Mouse (Mus musculus) heart, postnatal 0 days (tissue): ENCODE data around the gene Slc25a39. TPM values are rescaled to one million over a fixed set of nuclear protein-coding genes. Genes with fewer than 3 reads are reported as not detected.
A peak's percentile ranks its signal among the peaks of the same experiment; 100 is the strongest.

Experiments
- ATAC-seq: fragments of 200-750 bp; cut with Nextera tagmentation; 2 replicates; pipeline ENCODE4 v1.8.0; 2017; ENCODE audit warnings: low read depth, moderate number of reproducible peaks, moderate library complexity; ENCODE audit not compliant: insufficient read depth
- DNase-seq: peaks from one replicate; pipeline ENCODE4 v3.0.0-alpha.2; 2016; ENCODE audit warnings: low spot score
- H3K27ac ChIP-seq: fragments of 300-500 bp; sonication (generic); 2 replicates; pipeline ENCODE4 v1.5.1; 2014; ENCODE audit warnings: low read depth, mild to moderate bottlenecking
- H3K27me3 ChIP-seq: fragments of 300-500 bp; sonication (generic); 2 replicates; pipeline ENCODE4 v1.6.1; 2014; ENCODE audit warnings: low read length, mixed read lengths; ENCODE audit not compliant: control insufficient read depth, insufficient read depth
- H3K36me3 ChIP-seq: fragments of 300-500 bp; sonication (generic); replicated peaks from 2 replicates; pipeline ENCODE4 v1.6.1; 2014; ENCODE audit warnings: low read length, mixed read lengths; ENCODE audit not compliant: control insufficient read depth, insufficient read depth
- H3K4me1 ChIP-seq: fragments of 300-500 bp; sonication (generic); 2 replicates; pipeline ENCODE4 v1.6.1; 2014; ENCODE audit warnings: antibody characterized with exemption; ENCODE audit not compliant: control insufficient read depth, insufficient read depth
- H3K4me2 ChIP-seq: fragments of 300-500 bp; sonication (generic); 2 replicates; pipeline ENCODE4 v1.6.1; 2014; ENCODE audit warnings: low read depth, mild to moderate bottlenecking, low read length, moderate library complexity
- H3K4me3 ChIP-seq: fragments of 300-500 bp; sonication (generic); 2 replicates; pipeline ENCODE4 v1.5.1; 2014; ENCODE audit warnings: low read depth, low read length
- H3K9ac ChIP-seq: fragments of 300-500 bp; sonication (generic); replicated peaks from 2 replicates; pipeline ENCODE4 v1.6.1; 2014; ENCODE audit warnings: low read depth, low read length, mixed read lengths
- H3K9me3 ChIP-seq: fragments of 300-500 bp; sonication (generic); replicated peaks from 2 replicates; pipeline ENCODE4 v1.6.1; 2016; ENCODE audit warnings: low read length; ENCODE audit not compliant: control insufficient read depth
- CTCF ChIP-seq: IDR thresholded peaks from 2 replicates; pipeline ENCODE4 v1.5.1; 2016; ENCODE audit warnings: antibody characterized with exemption, control low read depth, low read depth
- EP300 ChIP-seq: IDR thresholded peaks from 2 replicates; pipeline ENCODE4 v1.6.1; 2016; ENCODE audit warnings: antibody characterized with exemption, low read depth
- WGBS: fragments of 180-500 bp; shearing (Covaris S2); extraction: QIAGEN DNeasy Blood & Tissue Kit; methylation state at CpG from one replicate; pipeline ENCODE4 v1.1.7; 2014; 5-methylcytosine and 5-hydroxymethylcytosine counted together
- polyA plus RNA-seq: library from polyadenylated mRNA; unstranded; fragments of >200 nt; fragmentation: Nextera tagmentation; extraction: Ambion mirVana; gene quantifications from 2 replicates; pipeline ENCODE4 v1.2.1, GENCODE M21; 2015
- total RNA-seq: library from RNA; depleted of rRNA; stranded (reverse); fragments of >200 nt; gene quantifications from 2 replicates; pipeline ENCODE4 v1.2.3, GENCODE M21; 2014; ENCODE audit warnings: low replicate concordance

Slc25a39 gene
- total and polyA plus RNA-seq, 2 experiments from 2014 or later = 267 to 281 TPM

DNA sequence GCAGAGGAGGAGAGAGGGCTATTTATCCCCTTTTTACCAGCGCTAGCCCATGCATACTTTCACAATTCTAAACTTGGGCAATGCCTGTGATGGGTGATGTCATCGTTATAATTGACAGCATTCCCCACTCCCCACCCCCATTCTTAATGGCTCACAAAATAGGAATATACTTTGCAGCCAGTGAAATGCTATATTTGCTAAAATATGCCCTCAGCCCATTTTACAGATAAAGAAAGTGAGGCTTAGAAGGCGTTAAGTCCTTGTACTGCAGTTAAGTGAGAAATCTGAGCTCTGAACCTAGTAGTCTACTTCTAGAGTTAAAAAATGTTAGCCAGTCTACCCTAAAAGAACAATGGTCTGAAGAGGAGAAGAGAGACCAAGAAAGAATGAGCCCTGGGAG lies 36.6 kb upstream of the Slc25a39 start:
- Histone ChIP-seq H3K4me1 (peaks cover 40% of the 10 kb centered on the region), H3K27me3 (0 out of 2 replicates have a peak, but pooled peaks cover 7% of the 10 kb centered on the region), H3K36me3 (peaks cover 16% of the 10 kb centered on the region), H3K4me2 (no peak overlapping the region), H3K4me3 (no peak overlapping the region), H3K27ac (no peak overlapping the region), H3K9ac (no peak overlapping the region), H3K9me3 (no peaks in the 10 kb centered on the region)
- DNase-seq (no peak), ATAC-seq (no peak)
- TF ChIP-seq EP300 (no peak), CTCF (no peak)
- WGBS = 59% methylated on average over 3 of the region's 3 CpGs

DNA sequence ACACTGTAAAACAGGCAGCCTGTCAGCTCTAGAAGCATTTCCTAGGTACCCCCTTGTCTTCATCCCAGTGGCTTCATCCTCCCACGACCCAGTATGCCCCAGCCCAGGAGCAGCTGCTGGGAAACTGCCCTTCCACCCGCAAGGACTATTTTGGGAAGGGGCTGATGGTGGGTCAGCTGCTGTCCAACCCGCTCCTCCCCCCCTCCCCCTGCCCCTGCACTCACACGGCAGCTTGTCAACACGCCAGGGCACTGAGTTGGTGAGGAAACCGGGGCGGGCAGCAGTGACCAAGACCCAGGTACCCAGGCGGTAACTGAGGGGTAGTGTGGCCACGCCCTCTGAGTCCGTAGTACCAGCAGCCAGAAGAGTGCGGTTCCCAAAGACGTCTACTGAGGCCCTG lies 36.0 kb upstream of the Slc25a39 start:
- TF ChIP-seq CTCF (no peak), EP300 (no peak)
- no peak overlapping the region for H3K4me3 ChIP-seq
- H3K9ac ChIP-seq = no peak overlapping the region; the same call in 1 of the 2 replicates
- H3K9me3 ChIP-seq = no peaks in the 10 kb centered on the region
- H3K27ac ChIP-seq = no peak overlapping the region
- no peak overlapping the region for H3K4me2 ChIP-seq
- no peak for ATAC-seq
- no peak for DNase-seq
- WGBS = 33% methylated on average over 12 of the region's 12 CpGs
- H3K4me1 ChIP-seq = peaks cover 40% of the 10 kb centered on the region
- H3K27me3 ChIP-seq = 0 out of 2 replicates have a peak, but pooled peaks cover 7% of the 10 kb centered on the region
- H3K36me3 ChIP-seq = peaks cover 22% of the 10 kb centered on the region

DNA sequence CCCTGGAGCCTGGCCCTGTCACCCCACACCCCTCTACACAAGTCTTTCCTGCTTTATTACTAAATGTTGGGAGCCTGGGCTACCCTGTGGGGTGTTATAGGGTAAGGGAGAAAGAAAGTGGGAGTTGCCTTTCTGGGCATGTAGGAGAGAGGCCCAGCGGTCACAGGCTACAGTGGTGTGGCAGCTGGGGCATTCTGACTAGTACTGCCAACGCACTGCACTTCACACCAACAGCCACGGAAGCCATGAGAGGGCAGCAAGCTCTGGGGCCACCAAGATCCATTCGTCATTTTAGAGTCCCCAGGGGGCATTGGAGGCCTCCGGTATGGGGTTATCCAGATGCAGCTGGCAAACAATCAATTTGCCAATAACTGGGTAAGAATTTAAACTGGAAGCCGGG lies 34.3 kb upstream of the Slc25a39 start:
- Histone ChIP-seq H3K9me3 (no peaks in the 10 kb centered on the region), H3K4me3 (no peak overlapping the region), H3K27ac (peak overlapping the region; percentile 40; the same call in 1 of the 2 replicates), H3K27me3 (no peaks in the 10 kb centered on the region), H3K9ac (no peak overlapping the region), H3K4me1 (peaks cover 33% of the 10 kb centered on the region), H3K36me3 (peaks cover 22% of the 10 kb centered on the region), H3K4me2 (no peak overlapping the region)
- 80% methylated on average over 6 of the region's 6 CpGs for WGBS
- DNase-seq (no peak), ATAC-seq (no peak)
- TF ChIP-seq CTCF = no peak
- no peak for TF ChIP-seq EP300

DNA sequence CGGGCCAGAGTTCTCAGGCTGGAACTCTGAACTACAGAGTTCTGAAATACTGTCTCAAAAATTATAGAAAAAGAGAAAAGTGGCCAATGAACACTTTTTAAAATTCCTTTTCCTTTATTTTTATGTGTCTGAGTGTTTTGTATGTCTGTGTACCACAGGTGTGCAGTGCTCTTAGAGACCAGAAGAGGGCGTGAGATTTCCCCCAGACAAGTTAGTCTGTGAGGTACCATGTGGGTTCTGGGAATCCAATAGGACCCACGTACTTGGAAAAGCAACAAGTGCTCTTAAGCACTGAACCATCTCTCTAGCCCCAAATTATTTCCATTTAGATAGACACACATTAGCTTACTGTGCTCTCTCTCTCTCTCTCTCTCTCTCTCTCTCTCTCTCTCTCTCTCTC lies 33.7 kb upstream of the Slc25a39 start:
- TF ChIP-seq EP300 (no peak), CTCF (peak; percentile 12; the same call in 1 of the 2 replicates)
- DNase-seq = no peak
- no peak overlapping the region for H3K4me3 ChIP-seq
- WGBS = 79% methylated on average over 3 of the region's 3 CpGs
- H3K27ac ChIP-seq = no peak overlapping the region
- no peak overlapping the region for H3K9ac ChIP-seq
- no peaks in the 10 kb centered on the region for H3K9me3 ChIP-seq
- no peaks in the 10 kb centered on the region for H3K27me3 ChIP-seq
- no peak overlapping the region for H3K4me2 ChIP-seq
- no peak for ATAC-seq
- H3K36me3 ChIP-seq = peaks cover 23% of the 10 kb centered on the region
- H3K4me1 ChIP-seq = peaks cover 32% of the 10 kb centered on the region

DNA sequence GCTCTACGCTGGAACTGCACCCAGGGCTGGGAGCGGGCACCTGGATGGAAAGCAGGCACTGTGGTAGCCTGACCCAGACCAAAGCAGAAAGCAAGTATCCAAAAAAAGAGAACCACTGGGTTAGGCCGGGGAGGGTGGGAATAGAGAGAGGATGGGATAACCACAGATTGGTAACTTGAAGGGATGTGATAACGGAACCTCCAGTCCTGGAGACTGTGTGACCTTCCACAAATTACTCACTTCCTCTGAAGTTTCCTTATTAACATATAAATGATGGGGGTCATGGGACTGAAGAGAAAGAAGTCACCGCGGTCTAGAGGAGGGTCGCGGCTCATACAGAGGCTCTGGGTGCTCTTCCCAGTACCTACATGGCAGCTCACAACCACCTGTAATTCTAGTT lies 32.5 kb upstream of the Slc25a39 start:
- H3K4me3 ChIP-seq = no peak overlapping the region
- WGBS = 87% methylated on average over 8 of the region's 8 CpGs
- DNase-seq = no peak
- H3K36me3 ChIP-seq = peaks cover 35% of the 10 kb centered on the region
- no peaks in the 10 kb centered on the region for H3K9me3 ChIP-seq
- peaks cover 20% of the 10 kb centered on the region for H3K4me1 ChIP-seq
- no peaks in the 10 kb centered on the region for H3K27me3 ChIP-seq
- H3K27ac ChIP-seq = no peak overlapping the region
- no peak overlapping the region for H3K4me2 ChIP-seq
- no peak overlapping the region for H3K9ac ChIP-seq
- ATAC-seq = no peak
- TF ChIP-seq CTCF (no peak), EP300 (no peak)
